Mouse (Mus musculus): ENCODE data around the gene Sephs2. TPM values are rescaled to one million over a fixed set of nuclear protein-coding genes. Genes with fewer than 3 reads are reported as not detected.

Gene Sephs2
- polyA plus RNA-seq, 1 experiment from 2014 or later, result 74.6 TPM

DNA sequence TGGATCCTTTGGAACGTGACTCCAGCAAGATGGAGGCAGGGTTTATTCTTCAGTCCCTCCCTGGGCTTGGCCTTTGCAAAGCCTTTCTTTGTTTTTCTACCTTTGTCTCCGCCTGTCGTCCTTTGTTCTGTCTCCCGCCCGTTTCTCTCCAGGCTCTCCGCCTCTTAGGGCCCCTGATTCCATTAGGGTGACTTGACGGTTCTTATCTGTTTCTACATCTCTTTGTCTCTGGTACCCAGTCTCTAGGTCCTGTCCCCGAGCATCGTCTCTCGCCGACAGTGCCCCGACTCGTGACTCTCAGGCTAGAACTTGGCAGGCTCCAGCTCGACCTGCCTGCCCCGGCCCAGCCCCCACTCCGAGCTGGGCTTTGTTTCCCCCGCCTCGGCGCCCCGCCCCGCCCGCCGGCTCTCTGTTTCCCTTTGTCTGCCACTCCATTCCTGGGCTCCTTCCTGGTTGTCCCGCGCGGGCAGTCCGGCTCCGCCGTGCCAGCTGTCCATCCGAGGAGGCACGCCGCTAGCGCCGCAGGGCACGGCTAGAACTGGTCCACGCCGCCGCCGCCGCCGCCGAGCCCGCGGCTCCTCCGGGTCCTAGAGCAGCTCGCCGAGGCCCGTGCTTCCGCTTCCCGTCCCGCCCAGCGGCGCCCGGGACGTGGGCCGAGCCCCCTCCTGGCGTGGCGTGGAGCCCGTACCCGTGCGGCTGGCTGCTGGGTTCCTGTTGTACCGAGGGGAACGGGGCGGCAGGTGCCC lies 41.1 kb downstream of the Sephs2 start, which contains the start of the genes Zfp553 and Sept1:
Zfp553 (plus strand) TSS at position 440 of the 746 bp plus-strand sequence.
Sept1 (minus strand) TSS at position 509 of the 746 bp plus-strand sequence.
- Histone ChIP-seq H3K4me3 (ENCODE audit: control insufficient read depth in 1 of 2, insufficient read depth in 1 of 2, low read depth in 1 of 2, low read length in 2 of 2) (peak within 1 kb of the TSS; percentile 89 to 99), H3K4me1 (ENCODE audit: control insufficient read depth in 2 of 2, insufficient read depth in 2 of 2, low read length in 2 of 2) (peaks cover 10 to 26% of the 10 kb centered on the region in 2 experiments), H3K4me2 (ENCODE audit: low read length) (peak within 1 kb of the TSS; percentile 84), H3K27ac (replicated peaks in 1 of 2; ENCODE audit: control insufficient read depth in 1 of 2, insufficient read depth in 1 of 2, low read depth in 2 of 2, low read length in 2 of 2) (peak within 1 kb of the TSS; percentile 97 to 99), H3K9me3 (ENCODE audit: control insufficient read depth, low read length) (no peaks in the 10 kb centered on the region), H3K36me3 (ENCODE audit: control insufficient read depth, insufficient read depth, low read length) (peaks cover 51% of the 10 kb centered on the region), H3K9ac (ENCODE audit: low read length) (peak within 1 kb of the TSS; percentile 97), H3K27me3 (ENCODE audit: control insufficient read depth, insufficient read depth, low read length) (no peaks in the 10 kb centered on the region)
- WGBS, result under 1% methylated on average over 61 of the region's 64 CpGs
- ATAC-seq (ENCODE audit: insufficient number of reproducible peaks, insufficient read depth, low FRiP score, low read depth), result peak; percentile 87

- peak overlapping the region; percentile 97 for H3K9ac ChIP-seq (ENCODE audit: low read length)
- H3K9me3 ChIP-seq (ENCODE audit: control insufficient read depth, low read length), result no peaks in the 10 kb centered on the region
- peaks cover 43% of the 10 kb centered on the region for H3K36me3 ChIP-seq (ENCODE audit: control insufficient read depth, insufficient read depth, low read length)
- H3K27me3 ChIP-seq (ENCODE audit: control insufficient read depth, insufficient read depth, low read length), result no peaks in the 10 kb centered on the region
- 5% methylated on average over 20 of the region's 20 CpGs for whole genome bisulfite sequencing
- peak overlapping the region; percentile 97 to 99 for H3K27ac ChIP-seq (replicated peaks in 1 of 2; ENCODE audit: control insufficient read depth in 1 of 2, insufficient read depth in 1 of 2, low read depth in 2 of 2, low read length in 2 of 2)
- H3K4me2 ChIP-seq (ENCODE audit: low read length), result peak overlapping the region; percentile 84
- peaks cover 10 to 26% of the 10 kb centered on the region in 2 experiments for H3K4me1 ChIP-seq (ENCODE audit: control insufficient read depth in 2 of 2, insufficient read depth in 2 of 2, low read length in 2 of 2)
- ATAC-seq (ENCODE audit: insufficient number of reproducible peaks, insufficient read depth, low FRiP score, low read depth), result no peak
- H3K4me3 ChIP-seq (ENCODE audit: control insufficient read depth in 1 of 2, insufficient read depth in 1 of 2, low read depth in 1 of 2, low read length in 2 of 2), result peak overlapping the region; percentile 89 to 99
Measured at GRCm38 (mm10) chr7:127231826-127232621, 41.8 kb downstream of the Sephs2 start.

- Histone ChIP-seq H3K4me1 (ENCODE audit: control insufficient read depth in 2 of 2, insufficient read depth in 2 of 2, low read length in 2 of 2) (peaks cover 10 to 26% of the 10 kb centered on the region in 2 experiments), H3K4me2 (ENCODE audit: low read length) (peak overlapping the region; percentile 84), H3K4me3 (ENCODE audit: control insufficient read depth in 1 of 2, insufficient read depth in 1 of 2, low read depth in 1 of 2, low read length in 2 of 2) (peak overlapping the region; percentile 89 to 99), H3K27ac (replicated peaks in 1 of 2; ENCODE audit: control insufficient read depth in 1 of 2, insufficient read depth in 1 of 2, low read depth in 2 of 2, low read length in 2 of 2) (peak overlapping the region in 1 of 2 experiments; percentile 97; a peak in 2 of 4 replicates), H3K27me3 (ENCODE audit: control insufficient read depth, insufficient read depth, low read length) (no peaks in the 10 kb centered on the region), H3K36me3 (ENCODE audit: control insufficient read depth, insufficient read depth, low read length) (peaks cover 37% of the 10 kb centered on the region), H3K9me3 (ENCODE audit: control insufficient read depth, low read length) (no peaks in the 10 kb centered on the region), H3K9ac (ENCODE audit: low read length) (peak overlapping the region; percentile 97)
- WGBS, result 61% methylated on average over 3 of the region's 3 CpGs
- ATAC-seq (ENCODE audit: insufficient number of reproducible peaks, insufficient read depth, low FRiP score, low read depth), result no peak
Measured at GRCm38 (mm10) chr7:127231376-127231775, 42.5 kb downstream of the Sephs2 start.

- no peak overlapping the region for H3K27ac ChIP-seq (replicated peaks in 1 of 2; ENCODE audit: control insufficient read depth in 1 of 2, insufficient read depth in 1 of 2, low read depth in 2 of 2, low read length in 2 of 2)
- H3K4me3 ChIP-seq (ENCODE audit: control insufficient read depth in 1 of 2, insufficient read depth in 1 of 2, low read depth in 1 of 2, low read length in 2 of 2), result no peak overlapping the region
- no peak overlapping the region for H3K9ac ChIP-seq (ENCODE audit: low read length)
- ATAC-seq (ENCODE audit: insufficient number of reproducible peaks, insufficient read depth, low FRiP score, low read depth), result no peak
- WGBS, result 61% methylated on average over 4 of the region's 4 CpGs
- no peaks in the 10 kb centered on the region for H3K27me3 ChIP-seq (ENCODE audit: control insufficient read depth, insufficient read depth, low read length)
- peaks cover 10 to 20% of the 10 kb centered on the region in 2 experiments for H3K4me1 ChIP-seq (ENCODE audit: control insufficient read depth in 2 of 2, insufficient read depth in 2 of 2, low read length in 2 of 2)
- no peaks in the 10 kb centered on the region for H3K9me3 ChIP-seq (ENCODE audit: control insufficient read depth, low read length)
- peaks cover 20% of the 10 kb centered on the region for H3K36me3 ChIP-seq (ENCODE audit: control insufficient read depth, insufficient read depth, low read length)
- no peak overlapping the region for H3K4me2 ChIP-seq (ENCODE audit: low read length)
Measured at GRCm38 (mm10) chr7:127228615-127229303, 45.1 kb downstream of the Sephs2 start.

- Histone ChIP-seq H3K4me3 (ENCODE audit: control insufficient read depth in 1 of 2, insufficient read depth in 1 of 2, low read depth in 1 of 2, low read length in 2 of 2) (no peak overlapping the region), H3K4me2 (ENCODE audit: low read length) (no peak overlapping the region), H3K27me3 (ENCODE audit: control insufficient read depth, insufficient read depth, low read length) (no peaks in the 10 kb centered on the region), H3K27ac (replicated peaks in 1 of 2; ENCODE audit: control insufficient read depth in 1 of 2, insufficient read depth in 1 of 2, low read depth in 2 of 2, low read length in 2 of 2) (no peak overlapping the region), H3K9ac (ENCODE audit: low read length) (no peak overlapping the region), H3K9me3 (ENCODE audit: control insufficient read depth, low read length) (no peaks in the 10 kb centered on the region), H3K4me1 (ENCODE audit: control insufficient read depth in 2 of 2, insufficient read depth in 2 of 2, low read length in 2 of 2) (peaks cover 0 to 6% of the 10 kb centered on the region in 2 experiments; a peak in 2 of 4 replicates), H3K36me3 (ENCODE audit: control insufficient read depth, insufficient read depth, low read length) (peaks cover 11% of the 10 kb centered on the region)
- no peak for ATAC-seq (ENCODE audit: insufficient number of reproducible peaks, insufficient read depth, low FRiP score, low read depth)
- WGBS, result 69% methylated on average over 11 of the region's 11 CpGs
Measured at GRCm38 (mm10) chr7:127225147-127225995, 48.5 kb downstream of the Sephs2 start.

DNA sequence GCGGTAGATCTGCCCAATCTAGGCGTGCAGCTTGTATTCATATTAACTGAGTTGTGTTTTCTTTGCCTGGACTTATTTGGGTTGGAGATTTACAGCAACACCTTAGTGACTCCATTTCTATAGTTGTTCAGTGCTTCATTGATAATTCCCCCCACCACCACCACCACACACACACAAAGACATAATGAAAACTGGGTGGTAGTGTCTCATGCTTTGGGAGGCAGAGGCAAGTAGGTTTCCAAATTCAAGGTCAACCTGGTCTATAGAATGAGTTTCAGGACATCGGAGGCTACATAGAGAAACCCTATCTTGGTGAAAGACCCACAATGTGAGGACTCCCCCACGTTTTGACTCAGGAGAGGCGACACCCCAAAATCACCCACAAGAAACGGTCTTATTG lies 49.2 kb downstream of the Sephs2 start:
- H3K4me2 ChIP-seq (ENCODE audit: low read length), result no peak overlapping the region
- no peak overlapping the region for H3K27ac ChIP-seq (replicated peaks in 1 of 2; ENCODE audit: control insufficient read depth in 1 of 2, insufficient read depth in 1 of 2, low read depth in 2 of 2, low read length in 2 of 2)
- no peaks in the 10 kb centered on the region for H3K9me3 ChIP-seq (ENCODE audit: control insufficient read depth, low read length)
- H3K9ac ChIP-seq (ENCODE audit: low read length), result no peak overlapping the region
- ATAC-seq (ENCODE audit: insufficient number of reproducible peaks, insufficient read depth, low FRiP score, low read depth), result no peak
- peaks cover 5% of the 10 kb centered on the region; the same call in 1 of the 2 replicates for H3K36me3 ChIP-seq (ENCODE audit: control insufficient read depth, insufficient read depth, low read length)
- H3K27me3 ChIP-seq (ENCODE audit: control insufficient read depth, insufficient read depth, low read length), result no peaks in the 10 kb centered on the region
- 88% methylated on average over 6 of the region's 6 CpGs for WGBS
- H3K4me3 ChIP-seq (ENCODE audit: control insufficient read depth in 1 of 2, insufficient read depth in 1 of 2, low read depth in 1 of 2, low read length in 2 of 2), result no peak overlapping the region
- no peaks in the 10 kb centered on the region; a peak in 2 of 4 replicates for H3K4me1 ChIP-seq (ENCODE audit: control insufficient read depth in 2 of 2, insufficient read depth in 2 of 2, low read length in 2 of 2)

Data from heart, embryonic 14.5 days (tissue).